Mouse (Mus musculus) CH12F3 (cell line): ENCODE results near the gene Tcta.
"Not testable (repeated sequence)": the region's sequence is repeated elsewhere in the genome, so short reads cannot be mapped to it uniquely, and the experiment has no call there.

Experiments
- in situ Hi-C: fragments of 300-500 bp; cut with MboI; formaldehyde crosslinking; loops from 2 replicates; pipeline ENCODE4 v1.14.3; 2020; ENCODE audit warnings: low sequenced_read_pairs

The Tcta gene

DNA sequence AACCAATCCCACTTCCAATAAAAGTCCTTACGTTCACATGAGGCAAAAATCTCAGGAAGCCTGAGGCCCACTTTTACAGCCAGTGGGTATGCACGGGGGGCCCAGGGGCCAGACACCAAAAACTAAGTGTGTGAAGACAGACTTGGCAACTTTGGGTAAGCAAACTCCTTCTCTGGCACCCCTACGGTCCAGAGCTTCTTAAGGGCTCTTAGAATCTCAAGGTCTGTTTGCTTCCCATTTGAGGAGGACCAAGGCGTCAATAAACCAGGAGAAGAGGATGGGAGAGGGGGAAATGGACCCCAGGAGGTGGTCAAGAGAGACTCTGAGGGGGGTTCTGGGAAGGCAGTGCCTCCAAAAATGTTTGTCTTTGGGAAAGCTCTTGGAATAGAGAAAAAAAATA, 32.5 kb downstream of the Tcta start:
- in situ Hi-C loops: no loop called here

DNA sequence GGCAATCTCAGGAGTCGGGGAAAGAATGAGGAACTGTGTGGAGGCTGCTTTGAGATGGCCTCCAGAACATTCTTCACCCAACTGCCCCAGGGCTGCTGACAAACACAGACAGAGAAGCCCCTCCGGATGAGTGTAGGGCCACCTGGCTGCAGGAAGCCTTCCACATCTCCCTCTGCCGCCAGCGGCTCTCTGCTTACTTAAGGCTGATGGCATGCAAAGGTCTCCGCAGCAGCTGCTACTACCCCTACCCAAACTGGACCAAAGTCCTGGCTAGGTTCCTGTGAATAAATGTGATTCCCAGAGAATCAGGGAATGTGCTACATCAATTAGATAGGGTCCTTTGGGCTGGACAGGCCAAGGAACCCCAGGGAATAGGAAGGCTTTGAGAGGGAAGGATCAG, 33.3 kb downstream of the Tcta start:
- in situ Hi-C loops: no loop called here

DNA sequence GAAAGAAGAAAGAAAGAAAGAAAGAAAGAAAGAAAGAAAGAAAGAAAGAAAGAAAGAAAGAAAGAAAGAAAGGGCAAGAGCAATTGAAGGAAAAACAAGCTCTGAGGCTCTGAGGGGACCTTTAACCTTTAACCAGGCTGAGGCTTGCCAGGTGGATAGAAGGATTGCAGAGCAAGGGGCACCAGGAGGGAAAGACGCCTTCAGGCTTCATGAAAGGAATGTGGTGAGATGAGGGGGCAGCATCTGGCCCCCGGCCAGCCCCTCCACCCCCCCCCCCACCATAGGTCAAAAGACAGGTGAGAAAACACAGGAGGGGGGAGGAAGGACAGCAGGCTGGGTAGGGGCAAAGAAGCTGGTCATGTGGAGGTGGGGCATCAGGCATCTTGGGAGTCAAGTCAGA, 34.0 kb downstream of the Tcta start:
- in situ Hi-C loops: no loop called here

DNA sequence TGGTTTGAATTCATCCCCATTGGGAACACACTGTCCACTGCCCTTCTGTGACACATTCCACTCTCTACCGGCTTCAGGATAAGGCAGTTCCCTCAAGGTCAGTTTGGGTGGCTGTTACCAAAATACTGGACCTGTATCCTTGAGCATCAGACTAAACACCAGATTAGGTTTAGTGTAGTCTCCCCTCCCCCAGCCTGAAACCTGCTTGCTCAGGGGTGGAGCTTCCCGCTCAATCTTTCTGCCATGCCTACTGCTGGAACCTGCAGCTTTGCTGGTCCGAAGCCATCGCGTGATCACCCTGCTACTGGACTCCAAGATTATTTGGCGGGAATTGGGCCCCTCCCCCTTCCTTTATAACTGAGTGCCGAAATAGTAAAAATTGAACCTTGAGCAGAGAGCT, 37.3 kb downstream of the Tcta start:
- in situ Hi-C loops: not testable (repeated sequence)

DNA sequence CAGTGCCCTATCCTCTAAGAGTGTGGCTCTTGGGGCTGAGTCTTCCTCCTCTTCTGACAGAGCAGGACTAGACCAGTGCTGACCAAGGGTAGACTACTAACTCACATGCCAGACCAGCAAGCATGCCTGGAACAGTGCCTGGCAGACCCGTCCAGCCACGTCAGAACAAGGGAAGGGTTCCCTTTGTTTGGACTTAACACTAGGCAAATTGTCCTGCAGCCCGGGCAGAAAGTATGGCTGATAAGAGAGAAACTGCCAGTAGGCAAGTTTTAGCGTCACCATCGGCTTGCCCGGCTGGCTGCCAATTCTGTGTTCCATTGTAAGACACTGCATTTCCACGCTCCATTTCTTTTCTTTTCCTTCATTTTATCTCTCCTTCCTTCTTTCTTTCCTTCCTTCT, 38.3 kb downstream of the Tcta start:
- in situ Hi-C loops: no loop called here

DNA sequence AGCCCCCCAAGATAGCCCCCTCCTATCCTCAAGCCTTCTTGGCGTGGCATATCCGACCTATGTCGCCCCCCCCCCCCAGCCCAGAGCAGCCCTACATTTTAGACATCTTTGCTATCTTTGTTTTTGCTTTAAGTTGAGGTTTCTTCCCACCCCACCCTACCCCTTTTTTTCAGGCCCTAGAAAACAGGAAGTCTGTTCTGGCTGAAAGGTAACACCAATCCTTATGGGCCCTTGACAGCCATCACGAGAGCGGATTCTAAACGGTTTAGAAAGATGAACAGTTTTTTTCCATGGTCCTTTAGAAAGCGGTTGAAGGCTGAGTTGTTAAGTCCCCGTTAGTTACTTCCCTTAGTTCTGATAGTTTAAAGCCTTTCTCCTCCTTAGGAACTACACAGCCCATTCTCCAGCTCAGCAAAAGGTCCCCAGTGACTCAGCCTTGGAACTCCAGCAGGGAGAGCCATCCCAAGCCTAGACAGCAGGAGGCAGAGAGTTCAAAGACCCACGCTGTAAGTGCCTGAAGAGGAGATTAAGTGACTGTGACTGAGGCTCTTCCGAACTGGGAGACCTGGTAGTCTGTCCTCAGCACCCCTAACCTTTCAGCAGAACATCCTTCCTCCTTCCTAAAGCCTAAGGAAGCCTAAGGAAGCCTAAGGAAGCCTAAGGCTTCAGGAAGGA, 39.6 kb downstream of the Tcta start:
- in situ Hi-C loops: no loop called here

DNA sequence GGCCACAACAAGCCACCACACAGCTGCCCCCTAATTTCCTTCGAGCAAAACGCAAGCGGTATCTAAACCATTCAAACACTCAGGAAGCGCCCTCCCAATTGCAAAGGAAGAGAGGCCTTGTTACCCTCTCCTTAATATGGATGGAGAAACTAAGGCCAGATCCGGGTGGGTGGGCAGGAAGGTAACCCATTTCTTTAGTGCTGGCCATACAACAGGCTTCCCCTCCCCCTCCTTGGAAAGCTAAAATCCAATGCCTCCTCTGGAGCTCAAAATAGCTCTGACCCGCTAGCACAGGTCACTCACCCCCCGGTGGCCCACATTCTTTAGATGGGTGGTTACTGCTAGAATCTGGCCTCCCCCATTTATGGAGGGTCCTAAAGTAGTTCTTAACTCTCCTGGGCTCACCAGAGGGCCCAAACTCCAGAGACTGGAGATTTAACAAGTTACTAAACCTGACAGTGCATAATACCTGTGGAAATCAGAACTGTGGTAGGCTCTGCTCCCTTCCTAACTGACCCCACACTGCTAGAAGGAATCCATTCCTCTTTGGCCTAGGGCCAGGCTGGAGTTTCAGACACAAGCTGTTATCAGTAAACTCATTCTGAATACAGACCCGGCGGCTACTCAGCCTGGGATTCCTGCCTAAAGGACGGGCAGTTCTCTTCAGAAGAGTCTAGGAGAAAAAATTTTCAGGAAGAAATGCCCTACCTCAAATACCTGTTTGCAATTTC, 41.6 kb downstream of the Tcta start:
- in situ Hi-C loops: no loop called here

DNA sequence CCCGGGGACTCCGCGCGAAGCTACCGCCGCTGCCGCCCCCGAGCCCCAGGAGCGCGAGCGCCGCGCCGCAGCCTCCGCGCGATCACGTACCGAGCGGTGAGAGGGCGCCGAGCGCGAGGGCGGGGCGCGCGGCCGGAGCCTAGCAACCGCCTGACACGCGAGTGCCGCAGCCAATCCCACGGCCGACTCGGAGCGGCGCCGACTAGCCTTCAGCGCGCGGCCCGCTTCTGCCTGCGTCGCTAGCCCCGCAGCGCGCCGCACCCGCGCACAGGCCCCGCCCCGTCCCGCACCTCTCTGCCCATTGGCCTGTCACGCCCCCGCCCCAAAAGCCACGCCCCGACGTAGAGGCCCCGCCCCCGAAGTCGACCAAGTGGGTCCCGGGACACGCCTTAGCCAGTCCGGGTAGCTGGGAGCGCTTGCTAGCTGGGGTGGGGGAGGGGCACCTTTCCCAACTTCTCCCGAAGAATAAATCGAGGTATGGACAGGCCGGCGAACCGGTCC, 42.2 kb downstream of the Tcta start, which contains the start of gene Dag1:
Gene Dag1, minus strand, starts transcription at position 269 of the 501 bp plus-strand sequence.
- in situ Hi-C loops: no loop called here

DNA sequence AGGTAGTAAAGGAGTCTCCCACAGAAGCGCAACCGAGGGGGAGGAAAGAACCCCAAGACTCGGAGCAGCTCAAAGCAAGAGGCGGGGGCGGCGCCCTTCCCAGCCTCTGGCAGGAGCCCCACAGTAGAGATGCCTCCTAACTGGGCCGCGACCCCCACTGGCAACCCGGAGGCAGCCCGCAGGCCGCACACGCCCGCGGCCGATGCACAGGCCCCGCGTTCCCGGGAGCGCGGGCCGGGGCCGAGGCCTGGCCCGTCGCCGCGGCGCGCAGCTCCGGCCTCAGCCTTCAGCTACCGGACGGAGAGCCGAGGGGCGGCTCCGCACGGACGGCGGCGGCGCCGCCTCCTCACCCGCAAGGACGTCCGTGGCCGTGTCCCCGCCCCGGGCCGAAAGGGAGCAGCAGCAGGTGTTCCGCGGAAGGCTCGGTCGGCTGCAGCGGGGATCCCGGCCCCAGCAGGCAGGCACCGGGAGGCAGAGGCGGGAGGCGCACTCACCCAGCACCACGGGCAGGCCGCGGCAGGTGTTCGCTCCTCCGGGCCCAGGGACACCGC, 42.8 kb downstream of the Tcta start:
- in situ Hi-C loops: no loop called here

DNA sequence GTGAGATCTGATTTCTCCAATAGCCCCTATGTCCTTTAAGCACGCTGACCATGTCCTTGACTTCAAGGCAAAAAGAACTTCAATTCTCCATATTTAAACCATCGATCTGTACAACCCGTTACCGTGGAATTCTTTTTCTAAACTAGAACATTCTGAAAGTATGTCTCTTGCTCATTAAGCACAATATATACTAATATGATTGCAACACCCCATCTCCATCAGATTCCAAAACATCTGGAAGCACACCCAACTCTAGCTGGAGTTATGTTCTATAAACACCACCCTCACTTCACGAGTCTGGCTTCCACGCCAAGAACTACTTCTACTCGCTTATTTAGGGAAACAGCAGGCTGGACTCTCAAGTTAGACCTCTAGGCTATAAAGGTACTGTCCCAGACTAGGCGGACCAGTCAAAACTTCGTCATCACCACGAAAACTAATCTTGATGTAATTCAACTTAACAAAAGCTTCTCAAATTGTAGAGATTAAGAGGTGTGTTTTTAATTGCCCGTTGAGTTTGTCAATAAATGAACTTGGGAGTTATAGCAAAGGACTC, 43.4 kb downstream of the Tcta start:
- in situ Hi-C loops: no loop called here

DNA sequence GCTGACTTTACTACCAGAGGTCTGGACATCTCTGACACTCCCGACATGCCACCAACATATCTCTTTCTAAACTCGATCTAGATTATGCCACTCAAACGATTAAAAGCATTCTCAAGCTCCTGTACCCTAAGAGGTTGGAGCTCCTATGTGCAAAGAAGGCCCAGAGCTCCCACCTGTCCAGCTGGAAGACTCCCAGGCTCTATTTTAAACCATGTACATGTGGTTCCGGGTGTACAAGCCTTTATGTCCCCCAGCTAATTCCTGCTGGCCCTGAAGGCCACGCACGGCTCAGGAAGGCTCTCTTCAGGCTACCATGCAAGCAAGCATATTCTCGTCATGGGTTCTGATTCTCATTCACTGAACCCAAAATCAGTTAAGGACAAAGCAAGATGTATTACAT, 44.1 kb downstream of the Tcta start:
- in situ Hi-C loops: no loop called here

DNA sequence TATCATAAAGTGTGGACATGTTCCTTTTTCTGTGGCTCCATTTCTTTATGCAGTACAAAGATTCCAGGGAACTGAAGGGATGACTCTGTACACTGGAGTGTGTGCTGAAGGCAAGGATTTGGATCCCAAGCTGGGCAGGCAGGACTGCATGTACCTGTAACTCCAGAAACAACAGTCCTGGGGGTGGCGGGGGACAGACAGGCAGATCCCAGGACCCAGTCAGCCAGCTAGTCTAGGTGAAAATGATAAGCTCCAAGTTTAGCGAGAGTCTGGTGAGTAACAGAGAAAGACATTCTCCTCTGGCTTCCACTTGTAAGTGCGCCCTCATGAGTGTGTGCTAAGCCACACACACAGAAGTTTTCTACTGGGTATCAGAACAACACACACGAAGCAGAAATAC, 45.4 kb downstream of the Tcta start:
- in situ Hi-C loops: no loop called here
